Mouse (Mus musculus): Measurements from ENCODE around the gene Bace1. TPM values are rescaled to one million over a fixed set of nuclear protein-coding genes. Genes with fewer than 3 reads are reported as not detected.

The Bace1 gene
- polyA plus RNA-seq, 1 experiment: 6.9 TPM

DNA sequence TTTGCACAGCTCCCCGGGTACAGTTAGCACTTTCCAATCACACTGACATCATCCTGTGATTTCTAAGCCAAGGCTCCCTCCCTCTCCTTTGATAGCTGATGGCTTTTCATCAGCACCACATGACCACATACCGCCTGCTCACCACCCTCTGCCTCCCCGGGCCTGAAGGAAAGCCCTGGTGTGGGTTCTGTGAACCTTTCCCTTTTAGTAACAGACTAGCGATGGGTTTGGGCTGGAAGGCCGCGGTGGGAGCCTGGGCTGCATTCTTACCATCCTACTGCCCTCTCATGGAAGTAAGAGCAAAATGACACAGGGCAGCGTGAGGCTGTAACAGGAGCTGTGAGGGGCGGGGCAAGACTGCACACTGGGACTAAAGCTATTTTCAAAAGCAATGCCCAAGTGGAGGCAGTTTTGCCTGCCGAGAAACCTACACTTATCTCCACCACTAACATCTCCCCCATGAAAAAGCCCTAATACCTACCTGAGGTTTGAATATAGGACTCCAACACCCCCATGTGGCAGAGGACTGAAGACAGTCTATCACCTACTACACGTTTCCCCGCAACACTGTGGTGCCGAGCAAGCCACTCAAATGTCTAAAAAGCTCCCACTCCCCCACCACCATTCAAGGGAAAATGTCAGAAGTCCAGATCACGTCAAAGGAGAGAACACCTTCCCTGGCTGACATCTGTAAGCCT lies 39.8 kb upstream of the Bace1 start:
- no peaks in the 10 kb centered on the region for H3K27me3 ChIP-seq (ENCODE audit: control insufficient read depth, insufficient read depth, low read length)
- WGBS: 61% methylated on average over 13 of the region's 13 CpGs
- no peaks in the 10 kb centered on the region for H3K36me3 ChIP-seq (ENCODE audit: control insufficient read depth, insufficient read depth, low read length)
- no peak for DNase-seq (ENCODE audit: low read depth in 1 of 2, low spot score in 2 of 2)
- no peak for TF ChIP-seq CTCF (IDR thresholded peaks at IDR 0.05; ENCODE audit: extremely low read depth, insufficient read depth, insufficient read length, insufficient replicate concordance)
- no peak for TF ChIP-seq POLR2A (IDR thresholded peaks at IDR 0.05; ENCODE audit: low read depth, low read length)
- no peak overlapping the region for H3K27ac ChIP-seq (ENCODE audit: insufficient read depth, low read length)
- no peak overlapping the region for H3K4me3 ChIP-seq (ENCODE audit: extremely low read depth, insufficient read depth, insufficient read length)
- H3K4me1 ChIP-seq (ENCODE audit: control insufficient read depth, insufficient read depth, insufficient read length): no peaks in the 10 kb centered on the region

DNA sequence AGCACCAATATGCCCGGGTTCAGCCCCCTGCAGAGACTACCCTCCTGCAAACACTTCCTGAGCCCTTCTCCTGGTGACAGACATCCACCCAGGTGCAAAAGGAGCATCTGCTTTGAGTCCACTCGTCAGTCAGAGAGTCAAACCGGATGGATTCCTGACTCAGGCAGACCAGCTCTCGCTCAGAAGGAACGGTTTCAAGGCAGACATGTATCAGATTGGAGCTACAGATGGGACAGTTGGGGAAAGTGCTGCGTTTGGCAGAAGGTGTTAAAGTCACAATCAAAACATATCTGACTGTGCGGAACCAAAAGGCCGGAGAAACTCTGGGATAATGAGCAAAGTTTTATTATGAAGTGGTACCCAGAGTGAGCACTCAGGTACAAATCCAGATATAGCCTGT lies 39.0 kb upstream of the Bace1 start:
- no peak for TF ChIP-seq POLR2A (IDR thresholded peaks at IDR 0.05; ENCODE audit: low read depth, low read length)
- no peak for TF ChIP-seq CTCF (IDR thresholded peaks at IDR 0.05; ENCODE audit: extremely low read depth, insufficient read depth, insufficient read length, insufficient replicate concordance)
- 92% methylated on average over 8 of the region's 8 CpGs for WGBS
- no peak for DNase-seq (ENCODE audit: low read depth in 1 of 2, low spot score in 2 of 2)
- H3K27me3 ChIP-seq (ENCODE audit: control insufficient read depth, insufficient read depth, low read length): no peaks in the 10 kb centered on the region
- no peak overlapping the region for H3K4me3 ChIP-seq (ENCODE audit: extremely low read depth, insufficient read depth, insufficient read length)
- no peaks in the 10 kb centered on the region for H3K4me1 ChIP-seq (ENCODE audit: control insufficient read depth, insufficient read depth, insufficient read length)
- H3K27ac ChIP-seq (ENCODE audit: insufficient read depth, low read length): no peak overlapping the region
- H3K36me3 ChIP-seq (ENCODE audit: control insufficient read depth, insufficient read depth, low read length): no peaks in the 10 kb centered on the region

DNA sequence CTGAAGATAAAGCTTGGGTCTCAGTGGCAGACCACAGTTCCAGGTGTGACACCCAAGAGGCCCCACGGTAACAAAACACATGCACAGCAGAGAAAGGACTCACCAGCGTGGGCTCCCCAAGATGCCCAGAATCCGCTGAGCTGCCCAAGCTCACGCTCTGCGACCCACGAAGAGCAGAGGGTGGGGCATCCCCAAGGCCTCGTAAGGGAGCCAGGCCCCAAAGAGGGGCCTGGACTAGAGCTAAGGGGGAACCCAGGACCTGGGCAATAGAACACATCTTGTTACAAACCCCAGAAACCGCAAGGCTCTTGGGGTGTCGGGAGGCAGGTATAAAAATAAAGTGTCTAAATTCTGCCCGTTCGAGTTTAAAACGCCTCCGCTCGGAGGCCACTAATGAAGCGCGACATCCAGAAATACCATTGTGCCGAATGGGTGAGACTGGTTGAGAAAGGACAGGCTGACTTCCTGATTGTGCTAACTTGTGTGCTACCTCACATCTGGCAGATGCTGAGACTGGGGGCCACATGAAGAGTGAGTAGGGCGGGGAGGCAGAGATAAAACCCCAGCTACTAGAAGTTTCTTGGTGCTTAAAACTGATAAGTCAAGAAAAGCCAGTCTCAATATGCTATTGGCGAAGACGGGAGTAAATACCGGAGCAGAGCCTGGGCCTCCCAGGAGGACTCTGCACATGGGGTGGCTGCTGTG lies 35.2 kb upstream of the Bace1 start:
- no peak overlapping the region for H3K4me3 ChIP-seq (ENCODE audit: extremely low read depth, insufficient read depth, insufficient read length)
- WGBS: 88% methylated on average over 21 of the region's 21 CpGs
- H3K4me1 ChIP-seq (ENCODE audit: control insufficient read depth, insufficient read depth, insufficient read length): no peaks in the 10 kb centered on the region
- DNase-seq (ENCODE audit: low read depth in 1 of 2, low spot score in 2 of 2): no peak
- H3K27ac ChIP-seq (ENCODE audit: insufficient read depth, low read length): no peak overlapping the region
- H3K27me3 ChIP-seq (ENCODE audit: control insufficient read depth, insufficient read depth, low read length): no peaks in the 10 kb centered on the region
- no peak for TF ChIP-seq CTCF (IDR thresholded peaks at IDR 0.05; ENCODE audit: extremely low read depth, insufficient read depth, insufficient read length, insufficient replicate concordance)
- TF ChIP-seq POLR2A (IDR thresholded peaks at IDR 0.05; ENCODE audit: low read depth, low read length): no peak
- H3K36me3 ChIP-seq (ENCODE audit: control insufficient read depth, insufficient read depth, low read length): peaks cover 7% of the 10 kb centered on the region

DNA sequence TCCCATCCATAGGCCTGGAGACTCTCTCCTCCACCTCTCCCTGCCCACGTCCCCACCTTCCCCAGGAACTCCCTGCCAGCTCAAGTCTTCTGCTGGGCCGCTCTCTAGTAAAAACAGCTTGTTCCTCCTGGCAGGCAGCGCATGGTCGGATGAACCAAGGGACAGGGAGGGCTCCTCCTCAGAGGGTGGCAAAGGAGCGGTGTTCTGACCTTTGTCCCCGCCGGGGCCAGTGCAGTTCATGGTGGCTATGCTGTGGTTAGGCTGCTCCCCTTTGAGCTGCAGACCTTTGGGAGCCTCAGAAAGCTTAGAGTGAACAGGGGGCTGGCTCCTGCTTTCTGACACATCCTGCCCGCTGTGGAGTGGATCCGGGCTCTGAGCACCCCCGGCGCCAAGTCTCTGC lies 31.5 kb upstream of the Bace1 start:
- Histone ChIP-seq H3K4me1 (ENCODE audit: control insufficient read depth, insufficient read depth, insufficient read length) (no peaks in the 10 kb centered on the region), H3K27ac (ENCODE audit: insufficient read depth, low read length) (no peak overlapping the region), H3K36me3 (ENCODE audit: control insufficient read depth, insufficient read depth, low read length) (peaks cover 7% of the 10 kb centered on the region), H3K27me3 (ENCODE audit: control insufficient read depth, insufficient read depth, low read length) (no peaks in the 10 kb centered on the region), H3K4me3 (ENCODE audit: extremely low read depth, insufficient read depth, insufficient read length) (no peak overlapping the region)
- no peak for DNase-seq (ENCODE audit: low read depth in 1 of 2, low spot score in 2 of 2)
- TF ChIP-seq POLR2A (IDR thresholded peaks at IDR 0.05; ENCODE audit: low read depth, low read length) (no peak), CTCF (IDR thresholded peaks at IDR 0.05; ENCODE audit: extremely low read depth, insufficient read depth, insufficient read length, insufficient replicate concordance) (no peak)
- 95% methylated on average over 11 of the region's 11 CpGs for WGBS

DNA sequence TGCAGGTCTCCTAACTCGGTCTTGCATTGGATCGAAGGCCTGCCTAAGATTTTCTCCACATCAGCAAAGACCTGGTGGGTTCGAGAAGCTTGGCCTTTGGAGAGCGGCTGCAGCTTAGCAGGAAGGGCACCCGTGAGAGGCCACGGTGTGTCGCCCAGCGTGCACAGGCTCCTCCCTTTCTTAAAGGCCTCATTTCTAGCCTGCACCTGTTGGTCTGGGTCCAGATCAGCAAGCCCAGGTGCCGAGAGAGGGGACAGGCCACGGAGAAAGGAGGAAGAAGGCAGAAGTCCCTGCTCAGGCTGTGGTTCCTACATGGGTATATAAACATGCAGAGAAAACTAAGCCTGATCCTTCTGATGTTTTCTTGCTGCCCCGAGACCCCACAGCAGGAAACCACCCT lies 31.0 kb upstream of the Bace1 start:
- Histone ChIP-seq H3K36me3 (ENCODE audit: control insufficient read depth, insufficient read depth, low read length) (peaks cover 7% of the 10 kb centered on the region), H3K4me1 (ENCODE audit: control insufficient read depth, insufficient read depth, insufficient read length) (no peaks in the 10 kb centered on the region), H3K27ac (ENCODE audit: insufficient read depth, low read length) (no peak overlapping the region), H3K4me3 (ENCODE audit: extremely low read depth, insufficient read depth, insufficient read length) (no peak overlapping the region), H3K27me3 (ENCODE audit: control insufficient read depth, insufficient read depth, low read length) (no peaks in the 10 kb centered on the region)
- DNase-seq (ENCODE audit: low read depth in 1 of 2, low spot score in 2 of 2): no peak
- 72% methylated on average over 11 of the region's 11 CpGs for WGBS
- TF ChIP-seq CTCF (IDR thresholded peaks at IDR 0.05; ENCODE audit: extremely low read depth, insufficient read depth, insufficient read length, insufficient replicate concordance) (no peak), POLR2A (IDR thresholded peaks at IDR 0.05; ENCODE audit: low read depth, low read length) (no peak)

DNA sequence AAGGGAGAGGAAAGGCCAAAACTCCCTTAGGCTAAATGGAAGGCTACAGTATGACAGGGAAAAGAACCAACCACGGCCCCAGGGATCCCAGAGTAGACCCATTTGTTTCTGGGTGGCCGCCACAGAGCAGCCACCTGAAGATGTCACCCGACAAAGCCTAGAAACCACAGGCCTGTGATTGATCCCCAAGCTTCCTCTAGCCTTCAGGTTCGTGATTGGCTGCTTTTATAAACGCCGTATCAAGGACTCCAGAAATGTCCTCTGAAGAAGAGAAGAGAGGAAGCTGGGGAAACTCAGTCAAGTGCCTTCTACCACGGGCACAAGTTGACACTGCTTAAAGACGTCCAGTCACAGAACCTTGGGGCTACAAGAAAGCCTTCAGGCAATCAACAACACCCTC lies 30.6 kb upstream of the Bace1 start:
- Histone ChIP-seq H3K36me3 (ENCODE audit: control insufficient read depth, insufficient read depth, low read length) (peaks cover 7% of the 10 kb centered on the region), H3K27ac (ENCODE audit: insufficient read depth, low read length) (no peak overlapping the region), H3K4me3 (ENCODE audit: extremely low read depth, insufficient read depth, insufficient read length) (no peak overlapping the region), H3K27me3 (ENCODE audit: control insufficient read depth, insufficient read depth, low read length) (no peaks in the 10 kb centered on the region), H3K4me1 (ENCODE audit: control insufficient read depth, insufficient read depth, insufficient read length) (no peaks in the 10 kb centered on the region)
- no peak for DNase-seq (ENCODE audit: low read depth in 1 of 2, low spot score in 2 of 2)
- TF ChIP-seq CTCF (IDR thresholded peaks at IDR 0.05; ENCODE audit: extremely low read depth, insufficient read depth, insufficient read length, insufficient replicate concordance) (no peak), POLR2A (IDR thresholded peaks at IDR 0.05; ENCODE audit: low read depth, low read length) (no peak)
- WGBS: 58% methylated on average over 8 of the region's 8 CpGs

DNA sequence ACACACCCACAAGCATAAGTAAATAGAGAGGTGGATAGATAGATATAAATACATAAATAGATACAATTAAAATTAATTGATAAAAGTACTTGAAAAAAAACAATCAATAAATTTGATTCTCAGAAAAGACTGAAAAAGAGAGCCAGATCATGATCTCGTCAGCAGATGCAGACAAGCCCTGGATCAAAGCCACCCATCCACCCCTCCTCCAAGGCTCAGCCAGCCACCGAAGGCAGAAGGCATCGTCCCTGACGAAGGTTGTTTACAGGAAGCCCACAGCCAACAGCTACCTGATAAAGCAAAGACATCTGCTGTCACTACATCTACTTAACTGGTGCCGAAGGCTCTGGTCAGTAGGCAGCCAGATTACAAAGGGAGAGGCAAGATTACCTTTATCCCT lies 26.4 kb upstream of the Bace1 start:
- H3K4me1 ChIP-seq (ENCODE audit: control insufficient read depth, insufficient read depth, insufficient read length): no peaks in the 10 kb centered on the region; the same call in 1 of the 2 replicates
- H3K4me3 ChIP-seq (ENCODE audit: extremely low read depth, insufficient read depth, insufficient read length): no peak overlapping the region
- H3K27me3 ChIP-seq (ENCODE audit: control insufficient read depth, insufficient read depth, low read length): no peaks in the 10 kb centered on the region
- H3K27ac ChIP-seq (ENCODE audit: insufficient read depth, low read length): no peak overlapping the region
- 82% methylated on average over 5 of the region's 5 CpGs for WGBS
- H3K36me3 ChIP-seq (ENCODE audit: control insufficient read depth, insufficient read depth, low read length): peaks cover 3% of the 10 kb centered on the region
- DNase-seq (ENCODE audit: low read depth in 1 of 2, low spot score in 2 of 2): no peak
- no peak for TF ChIP-seq CTCF (IDR thresholded peaks at IDR 0.05; ENCODE audit: extremely low read depth, insufficient read depth, insufficient read length, insufficient replicate concordance)
- TF ChIP-seq POLR2A (IDR thresholded peaks at IDR 0.05; ENCODE audit: low read depth, low read length): no peak
